Mouse (Mus musculus): ENCODE data around the gene Foxred2. TPM values are rescaled to one million over a fixed set of nuclear protein-coding genes. Genes with fewer than 3 reads are reported as not detected.

Foxred2 gene
- 6.1 TPM for polyA plus RNA-seq (2017; shearing (Covaris generic))

GRCm38 (mm10) chr15:77956404-77956901 lies at the start of gene Foxred2:
TSS of gene Foxred2 (minus strand) at chr15:77956722.

GRCm38 (mm10) chr15:77970470-77971292 lies 14.2 kb upstream of the Foxred2 start, which contains the start of gene Eif3d:
TSS of gene Eif3d (minus strand) at chr15:77970813.

GRCm38 (mm10) chr15:77928673-77929331 lies 27.7 kb downstream of the Foxred2 start, which contains the start of gene Txn2:
TSS of gene Txn2 (minus strand) at chr15:77929006.

Other genes with a start within 250 kb of the Foxred2 start
- gene Apol9b, start 227.7 kb downstream of the Foxred2 start, polyA plus RNA-seq (2017; shearing (Covaris generic)), result 59.4 TPM
- gene Apol8, start 199.7 kb downstream of the Foxred2 start, polyA plus RNA-seq (2017; shearing (Covaris generic)), result 0.39 TPM
- 306 TPM for gene Myh9, start 114.5 kb downstream of the Foxred2 start, polyA plus RNA-seq (2017; shearing (Covaris generic))
- gene Txn2, start 27.7 kb downstream of the Foxred2 start, polyA plus RNA-seq (2017; shearing (Covaris generic)), result 234 TPM
- gene Eif3d, start 14.1 kb upstream of the Foxred2 start, polyA plus RNA-seq (2017; shearing (Covaris generic)), result 204 TPM
- gene Cacng2, start 163.3 kb upstream of the Foxred2 start, polyA plus RNA-seq (2017; shearing (Covaris generic)), result 0.04 TPM
- gene Ift27, start 217.4 kb upstream of the Foxred2 start, polyA plus RNA-seq (2017; shearing (Covaris generic)), result 58.3 TPM
- gene Pvalb, start 249.7 kb upstream of the Foxred2 start, polyA plus RNA-seq (2017; shearing (Covaris generic)), result not detected